Mouse (Mus musculus) lung, postnatal 0 days (tissue): Measurements from ENCODE around the gene Pitpnb. TPM values are rescaled to one million over a fixed set of nuclear protein-coding genes. Genes with fewer than 3 reads are reported as not detected.

ENCODE experiments used
- ATAC-seq: fragments of 200-750 bp; cut with Nextera tagmentation; 2 replicates; pipeline ENCODE4 v1.8.0; 2017; ENCODE audit warnings: moderate library complexity
- DNase-seq: peaks from one replicate; pipeline ENCODE4 v3.0.0-alpha.2; 2016; ENCODE audit warnings: low spot score
- H3K27ac ChIP-seq: fragments of 300-500 bp; sonication (generic); 2 replicates; pipeline ENCODE4 v1.5.1; 2014; ENCODE audit warnings: antibody characterized with exemption, mild to moderate bottlenecking, low read length, mixed read lengths
- H3K27me3 ChIP-seq: fragments of 300-500 bp; sonication (generic); replicated peaks from 2 replicates; pipeline ENCODE4 v1.6.1; 2014; ENCODE audit warnings: low read length, mixed read lengths; ENCODE audit not compliant: insufficient read depth
- H3K36me3 ChIP-seq: fragments of 300-500 bp; sonication (generic); 2 replicates; pipeline ENCODE4 v1.6.1; 2014; ENCODE audit warnings: low read length, mixed read lengths; ENCODE audit not compliant: insufficient read depth
- H3K4me1 ChIP-seq: fragments of 300-500 bp; sonication (generic); 2 replicates; pipeline ENCODE4 v1.6.1; 2014; ENCODE audit warnings: antibody characterized with exemption, low read depth, low read length, mixed read lengths; ENCODE audit not compliant: insufficient read depth
- H3K4me2 ChIP-seq: fragments of 300-500 bp; sonication (generic); replicated peaks from 2 replicates; pipeline ENCODE4 v1.6.1; 2014; ENCODE audit warnings: low read depth, mild to moderate bottlenecking, low read length, moderate library complexity, mixed read lengths
- H3K4me3 ChIP-seq: fragments of 300-500 bp; sonication (generic); 2 replicates; pipeline ENCODE4 v1.5.1; 2014; ENCODE audit warnings: low read depth, low read length
- H3K9ac ChIP-seq: fragments of 300-500 bp; sonication (generic); replicated peaks from 2 replicates; pipeline ENCODE4 v1.6.1; 2014; ENCODE audit warnings: low read depth, mild to moderate bottlenecking
- H3K9me3 ChIP-seq: fragments of 300-500 bp; sonication (generic); 2 replicates; pipeline ENCODE4 v1.6.1; 2016; ENCODE audit warnings: low read length, mixed read lengths
- CTCF ChIP-seq: IDR thresholded peaks from 2 replicates; pipeline ENCODE4 v1.5.1; 2016; ENCODE audit warnings: antibody characterized with exemption, mild to moderate bottlenecking
- EP300 ChIP-seq: IDR thresholded peaks from 2 replicates; pipeline ENCODE4 v1.6.1; 2016; ENCODE audit warnings: antibody characterized with exemption, mild to moderate bottlenecking, control low read depth
- WGBS: fragments of 180-500 bp; shearing (Covaris S2); extraction: QIAGEN DNeasy Blood & Tissue Kit; methylation state at CpG from one replicate; pipeline ENCODE4 v1.1.7; 2014; 5-methylcytosine and 5-hydroxymethylcytosine counted together
- polyA plus RNA-seq: library from polyadenylated mRNA; unstranded; fragments of >200 nt; fragmentation: Nextera tagmentation; extraction: Ambion mirVana; gene quantifications from 2 replicates; pipeline ENCODE4 v1.2.1, GENCODE M21; 2015

The Pitpnb gene
- polyA plus RNA-seq, 1 experiment from 2014 or later, result 56.4 TPM

DNA sequence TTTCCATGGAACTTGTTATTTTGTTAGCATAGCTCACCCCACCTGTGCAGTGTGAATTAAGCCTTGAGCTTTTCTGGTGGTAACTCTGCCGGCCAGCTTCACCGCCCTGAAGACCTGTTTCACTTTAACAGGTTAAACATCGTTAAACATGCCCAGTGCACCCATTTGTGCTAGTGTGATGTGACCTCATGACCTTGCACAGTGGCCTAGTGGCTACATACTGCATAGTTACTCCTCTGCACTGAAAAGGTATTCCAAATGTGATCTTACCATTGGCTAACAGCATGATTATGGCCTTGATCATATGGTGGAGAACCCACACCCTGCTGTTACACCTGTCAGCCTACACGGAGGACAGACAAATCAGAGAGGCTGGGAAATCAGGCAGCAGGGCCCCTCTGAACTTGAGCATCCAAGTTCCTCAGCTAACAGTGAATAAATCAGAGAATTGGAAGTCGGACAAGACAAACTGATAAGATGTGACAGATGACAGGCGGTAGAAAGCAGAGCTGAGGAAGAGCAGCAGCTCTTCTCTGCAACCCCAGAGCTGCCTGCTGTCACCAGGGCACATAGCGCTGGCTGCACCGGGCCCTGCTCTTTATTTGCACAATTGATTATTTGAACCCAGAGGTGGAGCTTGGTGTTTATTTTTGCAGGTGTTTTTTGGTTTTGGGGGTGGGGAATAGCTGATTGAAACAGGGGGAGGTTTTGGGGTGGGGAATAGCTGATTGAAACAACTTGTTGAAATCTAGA is 5.6 kb downstream of the Pitpnb start:
- Histone ChIP-seq H3K4me3 (no peak overlapping the region), H3K27ac (no peak overlapping the region), H3K9me3 (no peaks in the 10 kb centered on the region), H3K4me1 (peaks cover 7% of the 10 kb centered on the region; the same call in 1 of the 2 replicates), H3K27me3 (no peaks in the 10 kb centered on the region), H3K4me2 (no peak overlapping the region), H3K36me3 (0 out of 2 replicates have a peak, but pooled peaks cover 4% of the 10 kb centered on the region), H3K9ac (no peak overlapping the region)
- DNase-seq (no peak), ATAC-seq (no peak)
- TF ChIP-seq EP300 (no peak), CTCF (no peak)
- WGBS, result 67% methylated on average over 8 of the region's 8 CpGs

- H3K36me3 ChIP-seq, result peaks cover 4% of the 10 kb centered on the region; the same call in 1 of the 2 replicates
- H3K9me3 ChIP-seq, result no peaks in the 10 kb centered on the region
- H3K4me3 ChIP-seq, result no peak overlapping the region
- no peaks in the 10 kb centered on the region for H3K4me1 ChIP-seq
- DNase-seq (peak; percentile 76), ATAC-seq (no peak)
- no peak for TF ChIP-seq EP300
- TF ChIP-seq CTCF, result peak; percentile 92
- H3K27me3 ChIP-seq, result no peaks in the 10 kb centered on the region
- H3K4me2 ChIP-seq, result no peak overlapping the region
- H3K9ac ChIP-seq, result no peak overlapping the region
- WGBS, result 43% methylated on average over 5 of the region's 5 CpGs
- no peak overlapping the region for H3K27ac ChIP-seq
Observed at GRCm38 (mm10) chr5:111341609-111342008, 11.0 kb downstream of the Pitpnb start.

DNA sequence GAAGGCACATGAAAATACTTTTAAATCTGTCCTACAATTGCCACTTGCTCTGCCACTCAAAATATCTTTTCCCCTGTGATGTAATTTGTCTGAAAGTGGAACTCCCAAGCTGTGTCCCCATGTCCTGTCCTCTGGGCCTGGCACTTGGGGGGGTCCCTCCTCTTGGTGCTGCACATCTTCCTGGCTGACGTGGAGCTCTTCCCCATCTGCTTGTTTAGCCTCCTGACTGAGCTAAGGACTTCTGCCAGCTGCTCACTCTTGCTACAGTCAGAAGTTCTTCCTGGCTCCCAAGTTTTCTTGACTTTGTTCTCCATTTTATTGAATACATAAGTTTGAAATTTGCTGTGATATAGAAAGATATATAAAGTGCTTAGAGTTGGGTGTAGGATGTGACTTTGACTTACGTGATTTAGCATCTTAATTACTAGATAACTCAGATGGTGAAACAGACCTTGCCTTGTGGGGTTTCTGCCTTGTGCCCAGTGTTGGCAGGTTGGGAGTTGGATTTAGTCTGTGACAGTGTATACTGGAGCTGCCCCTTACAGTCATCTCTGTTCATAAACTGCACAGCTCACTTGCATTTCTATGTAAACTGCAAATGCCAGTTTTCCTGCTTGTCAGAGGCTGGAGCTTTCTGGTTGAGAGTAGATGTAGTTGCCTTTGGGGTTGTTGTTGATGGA is 14.3 kb downstream of the Pitpnb start:
- no peak for DNase-seq
- H3K36me3 ChIP-seq, result peaks cover 22% of the 10 kb centered on the region
- TF ChIP-seq CTCF, result no peak
- no peak for TF ChIP-seq EP300
- 71% methylated on average over 2 of the region's 2 CpGs for WGBS
- no peak overlapping the region for H3K4me3 ChIP-seq
- H3K4me1 ChIP-seq, result no peaks in the 10 kb centered on the region
- H3K9ac ChIP-seq, result no peak overlapping the region
- no peaks in the 10 kb centered on the region for H3K27me3 ChIP-seq
- H3K27ac ChIP-seq, result no peak overlapping the region
- no peak overlapping the region for H3K4me2 ChIP-seq
- no peak for ATAC-seq
- no peaks in the 10 kb centered on the region for H3K9me3 ChIP-seq

DNA sequence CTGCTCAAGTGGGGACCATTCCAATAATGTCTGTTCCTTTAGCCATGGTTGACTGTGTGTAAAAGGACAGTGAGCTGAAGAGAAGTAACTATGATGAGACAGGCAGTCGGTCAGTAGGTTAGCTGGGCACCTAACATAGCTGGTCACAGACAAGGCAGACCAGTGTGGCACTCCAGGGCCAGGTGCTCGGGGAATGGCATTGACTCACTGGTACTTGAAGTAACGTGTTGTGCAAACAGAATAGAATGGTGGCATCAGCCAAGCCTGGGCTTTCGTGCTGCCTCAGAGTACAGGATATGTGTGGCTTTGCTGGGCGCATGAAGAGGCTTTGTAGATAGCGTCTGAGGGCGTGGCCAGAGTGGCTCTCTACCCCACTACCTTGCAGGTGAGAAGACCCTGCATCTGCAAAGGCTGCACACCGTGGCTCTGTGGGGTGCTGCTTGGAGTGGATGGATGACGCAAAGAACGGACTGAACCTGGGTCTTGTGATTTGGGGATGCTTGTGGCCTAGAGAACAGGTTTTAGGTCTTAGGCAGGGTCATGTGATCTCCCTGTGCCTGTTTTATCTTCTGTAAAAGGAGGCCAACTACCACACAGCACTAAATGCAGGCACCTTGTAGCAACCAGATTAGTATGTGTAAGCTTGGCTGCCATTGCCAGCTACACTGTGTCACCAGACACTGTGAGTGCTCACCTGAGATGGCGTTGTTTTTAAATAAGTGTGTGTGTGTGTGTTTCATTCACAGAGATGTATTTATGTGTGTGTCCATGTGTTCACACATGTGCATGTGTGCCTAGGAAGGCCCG is 26.5 kb downstream of the Pitpnb start:
- Histone ChIP-seq H3K4me1 (no peaks in the 10 kb centered on the region), H3K4me3 (no peak overlapping the region), H3K27me3 (no peaks in the 10 kb centered on the region), H3K9me3 (no peaks in the 10 kb centered on the region), H3K27ac (no peak overlapping the region), H3K36me3 (peaks cover 10% of the 10 kb centered on the region), H3K4me2 (no peak overlapping the region), H3K9ac (no peak overlapping the region)
- 76% methylated on average over 12 of the region's 12 CpGs for WGBS
- TF ChIP-seq CTCF (no peak), EP300 (no peak)
- peak; percentile 92 for ATAC-seq
- DNase-seq, result peak; percentile 73

GRCm38 (mm10) chr5:111360546-111360945 is 30.0 kb downstream of the Pitpnb start:
- H3K36me3 ChIP-seq, result peaks cover 10% of the 10 kb centered on the region
- H3K4me3 ChIP-seq, result no peak overlapping the region
- DNase-seq (peak; percentile 31), ATAC-seq (peak; percentile 49)
- H3K27ac ChIP-seq, result no peak overlapping the region
- TF ChIP-seq CTCF (peak; percentile 50), EP300 (no peak)
- H3K4me1 ChIP-seq, result no peaks in the 10 kb centered on the region
- H3K9me3 ChIP-seq, result no peaks in the 10 kb centered on the region
- no peak overlapping the region for H3K4me2 ChIP-seq
- no peak overlapping the region for H3K9ac ChIP-seq
- no peaks in the 10 kb centered on the region for H3K27me3 ChIP-seq
- 48% methylated on average over 5 of the region's 5 CpGs for WGBS

GRCm38 (mm10) chr5:111361058-111361457 is 30.5 kb downstream of the Pitpnb start:
- 64% methylated on average over 8 of the region's 8 CpGs for WGBS

More at GRCm38 (mm10) chr5:111361058-111361457, 30.5 kb downstream of the Pitpnb start:
- ATAC-seq (peak; percentile 79), DNase-seq (peak; percentile 68)
- TF ChIP-seq EP300, result no peak
- TF ChIP-seq CTCF, result no peak
- H3K27me3 ChIP-seq, result no peaks in the 10 kb centered on the region
- H3K4me3 ChIP-seq, result no peak overlapping the region
- H3K27ac ChIP-seq, result no peak overlapping the region
- H3K4me1 ChIP-seq, result no peaks in the 10 kb centered on the region
- H3K36me3 ChIP-seq, result peaks cover 10% of the 10 kb centered on the region
- H3K9ac ChIP-seq, result no peak overlapping the region
- H3K4me2 ChIP-seq, result no peak overlapping the region
- H3K9me3 ChIP-seq, result no peaks in the 10 kb centered on the region
